Mouse (Mus musculus) left cerebral cortex, adult 9 months (tissue): ENCODE data around the gene Loxl4.

Source experiments
- DNase-seq, 2 experiments: peaks; one replicate each; pipeline ENCODE4 v3.0.0; 2022; ENCODE audit warnings: low spot score in 2 of 2

The Loxl4 gene

GRCm38 (mm10) chr19:42609716-42610115 lies 2.9 kb downstream of the Loxl4 start:
- no peak for DNase-seq

- DNase-seq = no peak
These were observed 4.5 kb downstream of the Loxl4 start for GRCm38 (mm10) chr19:42608082-42608481.

GRCm38 (mm10) chr19:42602576-42602975 lies 10.0 kb downstream of the Loxl4 start:
- no peak for DNase-seq

GRCm38 (mm10) chr19:42602041-42602440 lies 10.6 kb downstream of the Loxl4 start:
- DNase-seq = no peak

GRCm38 (mm10) chr19:42601445-42601844 lies 11.2 kb downstream of the Loxl4 start:
- no peak for DNase-seq

- no peak for DNase-seq
These were observed 12.0 kb downstream of the Loxl4 start for GRCm38 (mm10) chr19:42600591-42600990.

- no peak for DNase-seq
These were observed 12.7 kb downstream of the Loxl4 start for GRCm38 (mm10) chr19:42599891-42600290.

- no peak for DNase-seq
These were observed 14.7 kb downstream of the Loxl4 start for GRCm38 (mm10) chr19:42597896-42598295.

- no peak for DNase-seq
These were observed 15.3 kb downstream of the Loxl4 start for GRCm38 (mm10) chr19:42597286-42597685.

GRCm38 (mm10) chr19:42595066-42595465 lies 17.5 kb downstream of the Loxl4 start:
- no peak for DNase-seq

GRCm38 (mm10) chr19:42593456-42593855 lies 19.2 kb downstream of the Loxl4 start:
- no peak for DNase-seq

- no peak for DNase-seq
These were observed 21.1 kb downstream of the Loxl4 start for GRCm38 (mm10) chr19:42591534-42591933.

GRCm38 (mm10) chr19:42589246-42589645 lies 23.4 kb downstream of the Loxl4 start:
- DNase-seq = peak in 1 of 2 experiments; percentile 18

GRCm38 (mm10) chr19:42587704-42588103 lies 24.9 kb downstream of the Loxl4 start:
- DNase-seq = no peak

- DNase-seq = no peak
These were observed 28.4 kb downstream of the Loxl4 start for GRCm38 (mm10) chr19:42584188-42584587.

- DNase-seq = no peak
These were observed 28.9 kb downstream of the Loxl4 start for GRCm38 (mm10) chr19:42583677-42584076.

GRCm38 (mm10) chr19:42582811-42583370 lies 29.7 kb downstream of the Loxl4 start:
- no peak for DNase-seq

- no peak for DNase-seq
These were observed 31.9 kb downstream of the Loxl4 start for GRCm38 (mm10) chr19:42580701-42581100.

GRCm38 (mm10) chr19:42578631-42579030 lies 34.0 kb downstream of the Loxl4 start:
- DNase-seq = no peak

GRCm38 (mm10) chr19:42576856-42577255 lies 35.8 kb downstream of the Loxl4 start:
- no peak for DNase-seq

- DNase-seq = no peak
These were observed 37.3 kb downstream of the Loxl4 start for GRCm38 (mm10) chr19:42575317-42575716.

- no peak for DNase-seq
These were observed 41.3 kb downstream of the Loxl4 start for GRCm38 (mm10) chr19:42571291-42571690.

GRCm38 (mm10) chr19:42569076-42569475 lies 43.5 kb downstream of the Loxl4 start:
- DNase-seq = no peak

GRCm38 (mm10) chr19:42567020-42567419 lies 45.6 kb downstream of the Loxl4 start:
- no peak for DNase-seq
